Mouse (Mus musculus) CD4-positive, CD25-positive, alpha-beta regulatory T cell, adult 4 months (primary cell): ENCODE data around the gene Gm3642. TPM values are rescaled to one million over a fixed set of nuclear protein-coding genes. Genes with fewer than 3 reads are reported as not detected.
"Not testable (repeated sequence)": the region's sequence is repeated elsewhere in the genome, so short reads cannot be mapped to it uniquely, and the experiment has no call there.

ENCODE experiments used
- ATAC-seq: one replicate; pipeline ENCODE4 v1.8.0; 2017
- polyA plus RNA-seq, 2 experiments: library from polyadenylated mRNA; unstranded; fragments of 100-300 nt; shearing (Covaris generic); gene quantifications; one replicate each; pipeline ENCODE4 v1.2.1; 2017

Gene Gm3642
- not detected for polyA plus RNA-seq

DNA sequence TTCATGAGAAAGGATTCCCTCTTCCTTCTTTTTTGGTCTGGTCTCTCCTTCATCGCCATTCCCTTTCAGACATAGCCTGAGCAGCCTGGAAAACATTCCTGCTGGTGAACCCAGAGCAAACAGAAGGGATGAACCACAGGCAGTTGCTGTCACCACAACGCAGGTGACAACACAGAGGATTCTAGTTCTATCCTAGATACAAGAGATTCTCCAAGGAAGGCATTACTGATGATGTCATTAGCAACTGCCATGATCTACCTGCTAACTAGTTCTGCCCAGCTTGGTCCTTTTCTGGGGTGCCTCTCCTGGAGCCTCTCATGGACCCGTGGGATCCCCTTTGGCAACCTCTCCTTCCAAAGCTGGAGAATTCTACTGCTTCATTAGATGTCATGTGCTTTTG is at the start of gene Gm3642:
TSS of gene Gm3642 (minus strand) at position 101 of the 400 bp plus-strand sequence.
- not testable (repeated sequence) for ATAC-seq

GRCm38 (mm10) chr14:6889521-6890012 is 49.5 kb upstream of the Gm3642 start, which contains the start of gene Gm3667:
TSS of gene Gm3667 (minus strand) at chr14:6889962.
- ATAC-seq: not testable (repeated sequence)

- ATAC-seq: not testable (repeated sequence)
Measured at GRCm38 (mm10) chr14:6888811-6889210, 48.7 kb upstream of the Gm3642 start.

DNA sequence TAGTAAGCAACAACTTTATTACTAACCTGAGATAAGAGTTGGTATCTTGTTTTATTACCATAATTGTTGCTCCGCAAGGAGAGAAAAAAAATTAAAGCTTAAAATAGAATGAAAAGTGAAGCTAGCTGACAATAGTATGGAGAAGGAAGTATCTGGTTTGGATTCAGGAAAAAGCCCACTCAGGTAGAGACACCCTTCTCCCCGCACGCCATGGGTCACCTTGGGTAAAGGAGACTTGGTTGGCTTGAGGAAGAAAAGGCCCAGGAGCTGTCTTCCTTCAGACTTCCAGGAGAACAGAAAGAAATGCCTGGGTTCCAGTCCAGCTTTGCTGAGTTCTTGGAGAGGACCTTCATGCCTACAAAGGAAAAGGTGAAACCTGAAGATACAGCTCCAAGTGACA is 16.8 kb downstream of the Gm3642 start:
- not testable (repeated sequence) for ATAC-seq

Other genes with a start within 250 kb of the Gm3642 start
- gene Gm3629, start 249.7 kb downstream of the Gm3642 start, polyA plus RNA-seq: 1 to 10 TPM in 1 of 2 experiments, not detected in 1; 1.7 TPM
- not detected for gene Gm3460, start 217.9 kb downstream of the Gm3642 start, polyA plus RNA-seq
- not detected for gene Gm10251, start 156.1 kb downstream of the Gm3642 start, polyA plus RNA-seq
- not detected for gene Gm8050, start 120.1 kb downstream of the Gm3642 start, polyA plus RNA-seq
- 10 to 100 TPM; 18.9 to 21.6 TPM for gene Gm3636, start 98.0 kb downstream of the Gm3642 start, polyA plus RNA-seq
- gene Gm8362, start 65.9 kb downstream of the Gm3642 start, polyA plus RNA-seq: under 1 TPM in 1 of 2 experiments, not detected in 1; 0.37 TPM
- gene Gm3667, start 49.7 kb upstream of the Gm3642 start, polyA plus RNA-seq: 10 to 100 TPM in 1 of 2 experiments, 1 to 10 TPM in 1; 9.2 to 13.1 TPM
- gene Gm6356, start 133.5 kb upstream of the Gm3642 start, polyA plus RNA-seq: not detected
- gene Gm10406, start 187.1 kb upstream of the Gm3642 start, polyA plus RNA-seq: 1 to 10 TPM; 2.2 to 5.8 TPM
- gene Gm3685, start 204.7 kb upstream of the Gm3642 start, polyA plus RNA-seq: not detected